ENCODE assay signal across 22 mouse cellular contexts in genomic region chr12:25116126-25116525, GRCm38 (mm10). TPM values are rescaled to one million over a fixed set of nuclear protein-coding genes. Genes with fewer than 3 reads are reported as not detected.
DNase-seq lines count a peak whose midpoint lies in the region; ATAC-seq and TF ChIP-seq lines count a peak whose summit lies in the region.
"Had no signal": no experiment of that assay in that cellular context is flagged by ENCODE, and none has a peak within 500 bp of the region (broad histone marks: within the 10 kb centered on the region; RNA-seq: fewer than 3 reads in every experiment).

No protein-coding gene starts in this region.

- H3K36me3 ChIP-seq in forebrain, embryonic 10.5 days (replicated peaks) = no peaks in the 10 kb centered on the region
- H3K36me3 ChIP-seq in forebrain, embryonic 15.5 days = no peaks in the 10 kb centered on the region
- H3K36me3 ChIP-seq in kidney, adult 2 months (ENCODE audit: control insufficient read depth, insufficient read depth, low read length) = no peaks in the 10 kb centered on the region
- H3K36me3 ChIP-seq in midbrain, embryonic 10.5 days = no peaks in the 10 kb centered on the region
- no peaks in the 10 kb centered on the region for H3K36me3 ChIP-seq in midbrain, embryonic 15.5 days (replicated peaks)
- H3K36me3 ChIP-seq: G1E had no signal

- H3K9me3 ChIP-seq in forebrain, embryonic 10.5 days = peaks cover 6% of the 10 kb centered on the region; the same call in 1 of the 2 replicates
- no peaks in the 10 kb centered on the region for H3K9me3 ChIP-seq in forebrain, embryonic 15.5 days
- peaks cover 16% of the 10 kb centered on the region; the same call in 1 of the 2 replicates for H3K9me3 ChIP-seq in midbrain, embryonic 10.5 days (replicated peaks)
- H3K9me3 ChIP-seq in midbrain, embryonic 15.5 days = no peaks in the 10 kb centered on the region

- no peak for DNase-seq in forebrain, embryonic 10.5 days (ENCODE audit: extremely low spot score, low spot score)
- DNase-seq in kidney, adult 2 months = peak; percentile 55
- no peak for DNase-seq in kidney, postnatal 14 days
- peak; percentile 50 for DNase-seq in kidney, adult 9 months
- DNase-seq in kidney, postnatal 10 days = no peak
- no peak for DNase-seq in midbrain, embryonic 10.5 days (ENCODE audit: low spot score)
- DNase-seq: adrenal gland, adult 2 months; adrenal gland, adult 8-10 months; adrenal gland, postnatal 10 days; adrenal gland, postnatal 14 days; adrenal gland, postnatal 25 days; adrenal gland, postnatal 36 days; B cell, adult 2 months; cerebellum, adult 11 months; cerebellum, adult 11-12 months had no signal

- 0 out of 2 replicates have a peak overlapping the region, but pooled peaks have one; percentile 25 for H3K27ac ChIP-seq in forebrain, embryonic 10.5 days
- H3K27ac ChIP-seq in forebrain, embryonic 15.5 days (replicated peaks) = no peak overlapping the region
- H3K27ac ChIP-seq in kidney, adult 2 months (ENCODE audit: insufficient read depth, low read depth, low read length) = no peak overlapping the region
- 0 out of 2 replicates have a peak overlapping the region, but pooled peaks have one; percentile 29 for H3K27ac ChIP-seq in midbrain, embryonic 10.5 days (replicated peaks)
- H3K27ac ChIP-seq in midbrain, embryonic 15.5 days = no peak overlapping the region

- 85% methylated on average over 2 of the region's 2 CpGs for WGBS in forebrain, embryonic 10.5 days
- WGBS in forebrain, embryonic 15.5 days = 93% methylated on average over 2 of the region's 2 CpGs
- WGBS in kidney, adult 2 months = 84% methylated on average over 2 of the region's 2 CpGs
- WGBS in midbrain, embryonic 10.5 days = 82% methylated on average over 2 of the region's 2 CpGs
- 77% methylated on average over 2 of the region's 2 CpGs for WGBS in midbrain, embryonic 15.5 days

- peaks cover 21% of the 10 kb centered on the region for H3K27me3 ChIP-seq in forebrain, embryonic 10.5 days (ENCODE audit: poor library complexity, severe bottlenecking)
- H3K27me3 ChIP-seq in forebrain, embryonic 15.5 days = no peaks in the 10 kb centered on the region
- H3K27me3 ChIP-seq in kidney, adult 2 months (replicated peaks; ENCODE audit: control insufficient read depth, insufficient read depth, low read length) = no peaks in the 10 kb centered on the region
- peaks cover 23% of the 10 kb centered on the region for H3K27me3 ChIP-seq in midbrain, embryonic 10.5 days (ENCODE audit: low read depth, poor library complexity, severe bottlenecking)
- no peaks in the 10 kb centered on the region for H3K27me3 ChIP-seq in midbrain, embryonic 15.5 days (replicated peaks)
- H3K27me3 ChIP-seq: CH12.LX, Patski had no signal

- H3K9ac ChIP-seq in forebrain, embryonic 15.5 days (replicated peaks) = no peak overlapping the region
- H3K9ac ChIP-seq in midbrain, embryonic 15.5 days = no peak overlapping the region

- H3K4me1 ChIP-seq in forebrain, embryonic 10.5 days = peaks cover 23% of the 10 kb centered on the region
- H3K4me1 ChIP-seq in forebrain, embryonic 15.5 days = peaks cover 7% of the 10 kb centered on the region
- H3K4me1 ChIP-seq in kidney, adult 2 months (ENCODE audit: control insufficient read depth, insufficient read depth, low read length) = 0 out of 2 replicates have a peak, but pooled peaks cover 2% of the 10 kb centered on the region
- H3K4me1 ChIP-seq in midbrain, embryonic 10.5 days = peaks cover 16% of the 10 kb centered on the region
- peaks cover 5% of the 10 kb centered on the region; the same call in 1 of the 2 replicates for H3K4me1 ChIP-seq in midbrain, embryonic 15.5 days

- no peak overlapping the region for H3K4me3 ChIP-seq in forebrain, embryonic 10.5 days
- H3K4me3 ChIP-seq in forebrain, embryonic 15.5 days = no peak overlapping the region
- no peak overlapping the region for H3K4me3 ChIP-seq in kidney, adult 2 months (ENCODE audit: insufficient read depth, low read depth, low read length)
- H3K4me3 ChIP-seq in midbrain, embryonic 10.5 days = no peak overlapping the region
- H3K4me3 ChIP-seq in midbrain, embryonic 15.5 days = no peak overlapping the region

- TF ChIP-seq CTCF in kidney, adult 2 months (conservative IDR thresholded peaks at IDR 0.05; ENCODE audit: insufficient read depth, insufficient read length, low read depth, low read length) = no peak

- no peak overlapping the region for H3K4me2 ChIP-seq in forebrain, embryonic 15.5 days (replicated peaks)
- H3K4me2 ChIP-seq in midbrain, embryonic 15.5 days = no peak overlapping the region

- no peak for TF ChIP-seq POLR2A in kidney, adult 2 months (IDR thresholded peaks at IDR 0.05; ENCODE audit: low read depth, low read length)

- no peak for ATAC-seq in forebrain, embryonic 15.5 days (replicated peaks)
- no peak for ATAC-seq in midbrain, embryonic 15.5 days (replicated peaks)
- ATAC-seq: activated CD4-positive, CD25-positive, alpha-beta regulatory T cell, adult 4 months; CD4-positive, CD25-positive, alpha-beta regulatory T cell, adult 4 months; Patski had no signal

RNA-seq across cellular contexts. Expression of gene Id2, which starts 19.2 kb away (rescaled TPM):
- 180 and 197 TPM in 2 replicates for polyA plus RNA-seq in forebrain, embryonic 10.5 days (2016; fragmentation: Nextera tagmentation; extraction: Ambion mirVana)
- polyA plus RNA-seq in forebrain, embryonic 15.5 days (2015; fragmentation: Nextera tagmentation; extraction: Ambion mirVana) = 509 and 581 TPM in 2 replicates
- 476 and 599 TPM in 2 replicates for polyA plus RNA-seq in kidney, adult 2 months (2012; rRNA removed)
- 303 and 332 TPM in 2 replicates for polyA plus RNA-seq in midbrain, embryonic 10.5 days (2016; fragmentation: Nextera tagmentation; extraction: Ambion mirVana)
- polyA plus RNA-seq in midbrain, embryonic 15.5 days (2015; fragmentation: Nextera tagmentation; extraction: Ambion mirVana) = 138 TPM in 2 replicates
- polyA plus RNA-seq: G1E had no signal

Comparison
In these comparisons a context has a peak if more than half of its experiments do, and no peak if none do; other contexts are left out.
1. DNase-seq: peak in kidney, adult 2 months (single experiment) and kidney, adult 9 months (single experiment); none in forebrain, embryonic 10.5 days (single experiment), kidney, postnatal 14 days (single experiment), kidney, postnatal 10 days (single experiment) and midbrain, embryonic 10.5 days (single experiment).
2. H3K27ac ChIP-seq: peak in forebrain, embryonic 10.5 days (single experiment) and midbrain, embryonic 10.5 days (single experiment); none in forebrain, embryonic 15.5 days (single experiment), kidney, adult 2 months (single experiment) and midbrain, embryonic 15.5 days (single experiment).